Mouse (Mus musculus): Measurements from ENCODE around the gene Olfr325. TPM values are rescaled to one million over a fixed set of nuclear protein-coding genes. Genes with fewer than 3 reads are reported as not detected.
A peak's percentile ranks its signal among the peaks of the same experiment; 100 is the strongest.

Gene Olfr325
- total RNA-seq, 1 experiment: not detected

GRCm38 (mm10) chr11:58597837-58598236, 20.3 kb downstream of the Olfr325 start:
- no peaks in the 10 kb centered on the region for H3K4me1 ChIP-seq (ENCODE audit: control insufficient read depth in 2 of 2, insufficient read depth in 2 of 2, low read length in 2 of 2, poor library complexity in 1 of 2)
- in situ Hi-C loops (cut with MboI; ENCODE audit: low sequenced_read_pairs in 2 of 2, unreplicated experiment in 2 of 2): no loop called here
- no peak overlapping the region for H3K27ac ChIP-seq (ENCODE audit: insufficient read depth, low read depth, low read length, poor library complexity, severe bottlenecking)
- DNase-seq (ENCODE audit: low read depth, low spot score): no peak
- no peak overlapping the region for H3K4me3 ChIP-seq (ENCODE audit: insufficient read depth in 1 of 2, low read depth in 1 of 2, low read length in 2 of 2, poor library complexity in 1 of 2, severe bottlenecking in 1 of 2)
- no peak overlapping the region for H3K9ac ChIP-seq (ENCODE audit: insufficient read depth, low read depth, low read length, poor library complexity, severe bottlenecking)
- no peak for TF ChIP-seq ZNF384 (IDR thresholded peaks at IDR 0.05; ENCODE audit: low read depth, low read length)
- no peak for TF ChIP-seq MAFK (IDR thresholded peaks at IDR 0.05; ENCODE audit: insufficient read depth, low read depth, low read length)
- no peak for TF ChIP-seq CHD2 (IDR thresholded peaks at IDR 0.05; ENCODE audit: low read depth, low read length)
- no peak for TF ChIP-seq HCFC1 (IDR thresholded peaks at IDR 0.05; ENCODE audit: borderline replicate concordance, insufficient read depth, low read length)
- no peak for TF ChIP-seq ZC3H11A (IDR thresholded peaks at IDR 0.05; ENCODE audit: borderline replicate concordance, low read depth, low read length)
- H3K36me3 ChIP-seq (ENCODE audit: control insufficient read depth, insufficient read depth, low read length, poor library complexity, severe bottlenecking): no peaks in the 10 kb centered on the region
- no peaks in the 10 kb centered on the region for H3K9me3 ChIP-seq (ENCODE audit: control insufficient read depth, insufficient read depth, low read depth, low read length)

DNA sequence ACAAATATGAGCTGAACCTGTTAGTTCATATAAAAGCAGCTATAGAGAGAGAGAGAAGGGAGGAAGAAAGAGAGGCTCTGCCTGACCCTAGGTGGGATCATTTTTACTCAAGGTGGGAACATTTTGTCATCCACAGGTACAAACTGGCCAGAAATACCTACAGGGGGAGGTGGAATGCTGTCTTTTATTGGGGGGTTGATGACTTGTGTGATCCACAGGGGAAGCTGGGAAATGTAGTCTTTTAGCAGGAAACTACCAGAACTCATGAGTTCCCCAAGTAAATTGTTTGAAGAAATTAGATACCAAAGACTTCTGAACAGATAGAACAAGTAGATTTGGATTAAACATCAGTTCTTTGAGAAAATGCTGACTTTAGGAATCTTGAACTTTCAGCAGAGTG, 24.5 kb downstream of the Olfr325 start:
- Histone ChIP-seq H3K4me3 (ENCODE audit: insufficient read depth in 1 of 2, low read depth in 1 of 2, low read length in 2 of 2, poor library complexity in 1 of 2, severe bottlenecking in 1 of 2) (no peak overlapping the region), H3K36me3 (ENCODE audit: control insufficient read depth, insufficient read depth, low read length, poor library complexity, severe bottlenecking) (no peaks in the 10 kb centered on the region), H3K9me3 (ENCODE audit: control insufficient read depth, insufficient read depth, low read depth, low read length) (no peaks in the 10 kb centered on the region), H3K27ac (ENCODE audit: insufficient read depth, low read depth, low read length, poor library complexity, severe bottlenecking) (no peak overlapping the region), H3K4me1 (ENCODE audit: control insufficient read depth in 2 of 2, insufficient read depth in 2 of 2, low read length in 2 of 2, poor library complexity in 1 of 2) (no peaks in the 10 kb centered on the region; a peak in 1 of 4 replicates), H3K9ac (ENCODE audit: insufficient read depth, low read depth, low read length, poor library complexity, severe bottlenecking) (no peak overlapping the region)
- in situ Hi-C loops (cut with MboI; ENCODE audit: low sequenced_read_pairs in 2 of 2, unreplicated experiment in 2 of 2): no loop called here
- no peak for DNase-seq (ENCODE audit: low read depth, low spot score)
- TF ChIP-seq MAFK (IDR thresholded peaks at IDR 0.05; ENCODE audit: insufficient read depth, low read depth, low read length) (no peak), HCFC1 (IDR thresholded peaks at IDR 0.05; ENCODE audit: borderline replicate concordance, insufficient read depth, low read length) (peak; percentile 80; the same call in 1 of the 2 replicates)

GRCm38 (mm10) chr11:58602800-58603560, 25.4 kb downstream of the Olfr325 start:
- H3K4me3 ChIP-seq (ENCODE audit: insufficient read depth in 1 of 2, low read depth in 1 of 2, low read length in 2 of 2, poor library complexity in 1 of 2, severe bottlenecking in 1 of 2): no peak overlapping the region
- no peaks in the 10 kb centered on the region; a peak in 1 of 4 replicates for H3K4me1 ChIP-seq (ENCODE audit: control insufficient read depth in 2 of 2, insufficient read depth in 2 of 2, low read length in 2 of 2, poor library complexity in 1 of 2)
- no peak overlapping the region for H3K9ac ChIP-seq (ENCODE audit: insufficient read depth, low read depth, low read length, poor library complexity, severe bottlenecking)
- no peaks in the 10 kb centered on the region for H3K36me3 ChIP-seq (ENCODE audit: control insufficient read depth, insufficient read depth, low read length, poor library complexity, severe bottlenecking)
- no peak overlapping the region; the same call in 1 of the 2 replicates for H3K27ac ChIP-seq (ENCODE audit: insufficient read depth, low read depth, low read length, poor library complexity, severe bottlenecking)
- no peaks in the 10 kb centered on the region for H3K9me3 ChIP-seq (ENCODE audit: control insufficient read depth, insufficient read depth, low read depth, low read length)
- DNase-seq (ENCODE audit: low read depth, low spot score): peak; percentile 29
- in situ Hi-C loops (cut with MboI; ENCODE audit: low sequenced_read_pairs in 2 of 2, unreplicated experiment in 2 of 2): no loop called here
- TF ChIP-seq HCFC1 (IDR thresholded peaks at IDR 0.05; ENCODE audit: borderline replicate concordance, insufficient read depth, low read length) (no peak), CHD2 (IDR thresholded peaks at IDR 0.05; ENCODE audit: low read depth, low read length) (no peak), ZNF384 (IDR thresholded peaks at IDR 0.05; ENCODE audit: low read depth, low read length) (no peak), MAFK (IDR thresholded peaks at IDR 0.05; ENCODE audit: insufficient read depth, low read depth, low read length) (no peak), ZC3H11A (IDR thresholded peaks at IDR 0.05; ENCODE audit: borderline replicate concordance, low read depth, low read length) (no peak)

DNA sequence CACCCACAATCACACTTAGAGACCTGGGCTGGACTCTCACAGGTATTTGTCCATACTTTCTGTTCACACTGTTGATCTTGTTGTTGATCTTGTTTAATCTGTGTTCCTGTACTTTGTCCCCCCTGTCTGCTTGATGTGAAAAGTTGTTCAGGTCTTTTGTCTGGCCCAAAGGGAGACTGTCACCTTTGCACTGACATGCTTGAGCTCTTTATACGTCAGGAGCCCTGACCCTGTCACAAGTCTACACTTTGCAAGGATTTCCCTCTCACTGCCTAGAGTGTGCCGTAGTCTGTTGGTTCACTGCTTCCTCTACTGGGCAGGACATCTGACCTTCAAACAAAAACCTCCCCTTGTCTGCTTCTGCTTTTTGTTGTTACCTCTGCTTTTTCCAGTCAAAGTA, 27.2 kb downstream of the Olfr325 start:
- DNase-seq (ENCODE audit: low read depth, low spot score): no peak
- in situ Hi-C loops (cut with MboI; ENCODE audit: low sequenced_read_pairs in 2 of 2, unreplicated experiment in 2 of 2): no loop called here
- H3K36me3 ChIP-seq (ENCODE audit: control insufficient read depth, insufficient read depth, low read length, poor library complexity, severe bottlenecking): no peaks in the 10 kb centered on the region

More for the DNA sequence above, 27.2 kb downstream of the Olfr325 start:
- no peak overlapping the region for H3K9ac ChIP-seq (ENCODE audit: insufficient read depth, low read depth, low read length, poor library complexity, severe bottlenecking)
- H3K27ac ChIP-seq (ENCODE audit: insufficient read depth, low read depth, low read length, poor library complexity, severe bottlenecking): no peak overlapping the region
- TF ChIP-seq HCFC1 (IDR thresholded peaks at IDR 0.05; ENCODE audit: borderline replicate concordance, insufficient read depth, low read length) (no peak), ZC3H11A (IDR thresholded peaks at IDR 0.05; ENCODE audit: borderline replicate concordance, low read depth, low read length) (no peak), MAFK (IDR thresholded peaks at IDR 0.05; ENCODE audit: insufficient read depth, low read depth, low read length) (no peak), CHD2 (IDR thresholded peaks at IDR 0.05; ENCODE audit: low read depth, low read length) (no peak), ZNF384 (IDR thresholded peaks at IDR 0.05; ENCODE audit: low read depth, low read length) (no peak)
- H3K4me3 ChIP-seq (ENCODE audit: insufficient read depth in 1 of 2, low read depth in 1 of 2, low read length in 2 of 2, poor library complexity in 1 of 2, severe bottlenecking in 1 of 2): no peak overlapping the region
- H3K4me1 ChIP-seq (ENCODE audit: control insufficient read depth in 2 of 2, insufficient read depth in 2 of 2, low read length in 2 of 2, poor library complexity in 1 of 2): no peaks in the 10 kb centered on the region; a peak in 1 of 4 replicates
- no peaks in the 10 kb centered on the region for H3K9me3 ChIP-seq (ENCODE audit: control insufficient read depth, insufficient read depth, low read depth, low read length)

All from ES-E14 (cell line).